Mouse (Mus musculus): ENCODE data around the gene Shld1. TPM values are rescaled to one million over a fixed set of nuclear protein-coding genes. Genes with fewer than 3 reads are reported as not detected.

Gene Shld1
- polyA plus RNA-seq, 1 experiment from 2014 or later, result 23.3 TPM

DNA sequence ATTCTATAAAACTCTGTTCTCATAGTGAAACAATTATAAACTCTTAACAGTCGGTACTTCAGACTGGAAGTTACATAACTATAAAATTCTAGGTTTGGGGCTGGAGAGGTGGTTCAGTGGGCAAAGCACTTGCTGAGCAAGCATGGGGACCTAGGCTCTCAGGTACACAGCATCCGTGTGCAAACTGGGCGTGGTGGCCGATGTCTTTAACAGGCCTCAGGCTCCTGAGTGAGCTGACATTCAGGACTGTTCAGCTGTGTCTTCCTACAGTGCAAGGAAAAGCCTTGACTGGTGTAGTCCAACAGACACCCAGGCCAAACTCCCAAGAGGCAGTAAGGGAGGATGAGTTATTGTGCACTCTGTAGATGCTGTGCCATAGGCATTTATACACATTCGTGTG is 10.5 kb downstream of the Shld1 start:
- H3K27me3 ChIP-seq (ENCODE audit: control insufficient read depth, insufficient read depth, low read length), result no peaks in the 10 kb centered on the region
- DNase-seq (no peak), ATAC-seq (ENCODE audit: low FRiP score, low TSS enrichment) (no peak)
- H3K4me1 ChIP-seq (ENCODE audit: control insufficient read depth, insufficient read depth, low read length), result no peaks in the 10 kb centered on the region
- H3K4me3 ChIP-seq (replicated peaks; ENCODE audit: low read depth, low read length), result no peak overlapping the region
- no peak overlapping the region for H3K4me2 ChIP-seq (ENCODE audit: low read length)
- no peak overlapping the region for H3K27ac ChIP-seq (replicated peaks; ENCODE audit: low read depth, low read length)
- no peaks in the 10 kb centered on the region for H3K9me3 ChIP-seq (ENCODE audit: control insufficient read depth, low read length)
- 0 out of 2 replicates have a peak, but pooled peaks cover 10% of the 10 kb centered on the region for H3K36me3 ChIP-seq (ENCODE audit: control insufficient read depth, insufficient read depth, low read length)
- 82% methylated on average over 5 of the region's 5 CpGs for WGBS
- H3K9ac ChIP-seq (replicated peaks; ENCODE audit: low read length), result no peak overlapping the region

DNA sequence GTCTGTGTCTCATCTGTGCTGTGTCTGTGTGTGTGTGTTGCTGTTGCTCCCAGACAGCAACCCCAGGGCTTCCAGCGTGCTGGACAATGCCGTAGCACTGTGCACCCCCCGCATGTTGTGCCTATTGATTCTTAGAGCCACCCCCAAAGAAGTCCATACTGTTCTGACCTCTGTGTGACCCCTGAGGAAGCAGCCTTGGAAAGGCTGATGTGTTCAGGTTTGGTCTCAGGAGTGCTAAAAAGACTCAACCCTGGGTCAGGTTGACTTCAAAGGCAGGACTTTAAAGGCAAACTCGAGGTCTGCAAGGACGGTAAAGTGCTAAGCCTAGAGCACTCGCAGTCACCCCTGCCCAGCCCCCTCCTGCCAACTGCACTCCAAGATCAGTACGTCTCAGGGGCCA is 11.0 kb downstream of the Shld1 start:
- Histone ChIP-seq H3K9ac (replicated peaks; ENCODE audit: low read length) (no peak overlapping the region), H3K9me3 (ENCODE audit: control insufficient read depth, low read length) (no peaks in the 10 kb centered on the region), H3K27me3 (ENCODE audit: control insufficient read depth, insufficient read depth, low read length) (no peaks in the 10 kb centered on the region), H3K4me3 (replicated peaks; ENCODE audit: low read depth, low read length) (no peak overlapping the region), H3K4me1 (ENCODE audit: control insufficient read depth, insufficient read depth, low read length) (no peaks in the 10 kb centered on the region), H3K27ac (replicated peaks; ENCODE audit: low read depth, low read length) (no peak overlapping the region), H3K4me2 (ENCODE audit: low read length) (no peak overlapping the region), H3K36me3 (ENCODE audit: control insufficient read depth, insufficient read depth, low read length) (0 out of 2 replicates have a peak, but pooled peaks cover 10% of the 10 kb centered on the region)
- 81% methylated on average over 7 of the region's 7 CpGs for WGBS
- no peak for DNase-seq
- no peak for ATAC-seq (ENCODE audit: low FRiP score, low TSS enrichment)

DNA sequence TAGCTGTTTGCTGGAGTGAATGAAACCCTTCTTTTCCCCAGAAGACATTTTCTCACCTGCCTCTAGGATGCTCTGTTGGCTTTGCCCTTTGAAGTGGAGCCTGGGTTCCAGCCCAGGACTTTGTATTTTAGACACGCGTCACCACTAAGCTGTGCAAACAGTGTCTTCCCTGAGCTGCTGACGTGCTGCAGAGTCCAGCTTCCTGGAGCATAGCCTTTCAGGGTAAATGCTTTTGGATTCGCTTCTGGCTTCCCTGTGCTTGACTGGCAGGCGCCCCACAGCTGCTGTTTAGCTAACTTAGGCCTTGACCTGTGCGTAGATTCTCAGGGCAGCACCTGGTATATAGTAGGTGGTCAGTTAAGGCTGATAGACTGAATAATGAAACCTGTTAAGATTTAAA is 11.7 kb downstream of the Shld1 start:
- no peak overlapping the region for H3K4me3 ChIP-seq (replicated peaks; ENCODE audit: low read depth, low read length)
- no peak overlapping the region for H3K4me2 ChIP-seq (ENCODE audit: low read length)
- H3K9me3 ChIP-seq (ENCODE audit: control insufficient read depth, low read length), result no peaks in the 10 kb centered on the region
- no peak overlapping the region for H3K9ac ChIP-seq (replicated peaks; ENCODE audit: low read length)
- DNase-seq (no peak), ATAC-seq (ENCODE audit: low FRiP score, low TSS enrichment) (no peak)
- H3K27me3 ChIP-seq (ENCODE audit: control insufficient read depth, insufficient read depth, low read length), result no peaks in the 10 kb centered on the region
- no peak overlapping the region for H3K27ac ChIP-seq (replicated peaks; ENCODE audit: low read depth, low read length)
- H3K36me3 ChIP-seq (ENCODE audit: control insufficient read depth, insufficient read depth, low read length), result 0 out of 2 replicates have a peak, but pooled peaks cover 10% of the 10 kb centered on the region
- no peaks in the 10 kb centered on the region for H3K4me1 ChIP-seq (ENCODE audit: control insufficient read depth, insufficient read depth, low read length)
- 64% methylated on average over 6 of the region's 6 CpGs for WGBS

- Histone ChIP-seq H3K4me1 (ENCODE audit: control insufficient read depth, insufficient read depth, low read length) (no peaks in the 10 kb centered on the region), H3K9ac (replicated peaks; ENCODE audit: low read length) (no peak overlapping the region), H3K4me3 (replicated peaks; ENCODE audit: low read depth, low read length) (no peak overlapping the region), H3K4me2 (ENCODE audit: low read length) (no peak overlapping the region), H3K27me3 (ENCODE audit: control insufficient read depth, insufficient read depth, low read length) (no peaks in the 10 kb centered on the region), H3K36me3 (ENCODE audit: control insufficient read depth, insufficient read depth, low read length) (no peaks in the 10 kb centered on the region), H3K27ac (replicated peaks; ENCODE audit: low read depth, low read length) (no peak overlapping the region), H3K9me3 (ENCODE audit: control insufficient read depth, low read length) (no peaks in the 10 kb centered on the region)
- 96% methylated on average over 4 of the region's 4 CpGs for WGBS
- DNase-seq (no peak), ATAC-seq (ENCODE audit: low FRiP score, low TSS enrichment) (no peak)
These were observed 14.2 kb downstream of the Shld1 start for GRCm38 (mm10) chr2:132700921-132701320.

GRCm38 (mm10) chr2:132701451-132701886 is 14.7 kb downstream of the Shld1 start:
- no peak overlapping the region for H3K27ac ChIP-seq (replicated peaks; ENCODE audit: low read depth, low read length)
- H3K36me3 ChIP-seq (ENCODE audit: control insufficient read depth, insufficient read depth, low read length), result no peaks in the 10 kb centered on the region
- no peaks in the 10 kb centered on the region for H3K4me1 ChIP-seq (ENCODE audit: control insufficient read depth, insufficient read depth, low read length)
- H3K27me3 ChIP-seq (ENCODE audit: control insufficient read depth, insufficient read depth, low read length), result no peaks in the 10 kb centered on the region
- no peak overlapping the region for H3K9ac ChIP-seq (replicated peaks; ENCODE audit: low read length)
- ATAC-seq (ENCODE audit: low FRiP score, low TSS enrichment), result peak; percentile 65; the same call in 1 of the 2 replicates
- peak; percentile 81 for DNase-seq
- H3K4me2 ChIP-seq (ENCODE audit: low read length), result no peak overlapping the region
- H3K4me3 ChIP-seq (replicated peaks; ENCODE audit: low read depth, low read length), result no peak overlapping the region
- H3K9me3 ChIP-seq (ENCODE audit: control insufficient read depth, low read length), result no peaks in the 10 kb centered on the region
- 13% methylated on average over 7 of the region's 7 CpGs for WGBS

DNA sequence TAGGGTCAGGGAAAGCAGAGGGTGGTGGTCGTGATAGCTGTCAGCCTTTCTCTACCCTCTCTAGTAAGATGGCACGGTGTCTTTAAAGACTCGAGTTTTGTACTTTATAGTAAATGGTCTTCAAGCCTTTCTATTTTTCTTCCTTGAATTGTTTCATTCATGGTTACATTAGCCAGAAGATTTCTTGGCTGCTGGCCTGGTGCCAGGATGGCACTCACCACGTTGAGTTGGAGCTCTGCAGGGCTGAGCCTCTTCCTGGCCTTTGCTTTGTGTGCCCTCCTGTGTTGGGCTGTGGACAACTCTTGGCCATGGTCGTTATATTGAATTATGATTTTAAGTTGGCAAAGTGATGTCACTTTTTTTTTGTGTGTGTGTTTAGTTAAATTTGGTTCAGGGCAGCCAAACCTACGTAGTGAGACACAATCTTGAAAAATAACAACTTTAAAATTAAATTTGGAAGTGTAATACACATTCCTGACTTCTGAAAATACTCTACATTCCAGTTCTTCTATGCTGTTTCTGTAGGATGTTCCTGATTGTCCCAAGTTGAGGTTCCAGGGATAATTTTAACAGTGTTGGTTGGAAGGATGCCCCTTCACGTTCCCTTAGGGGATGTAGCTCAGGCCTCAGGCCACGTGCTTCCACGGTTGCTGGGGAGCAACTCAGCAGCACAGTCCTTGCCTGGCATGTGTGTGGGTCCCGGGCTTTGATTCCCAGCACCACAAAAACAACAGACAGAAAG is 18.7 kb downstream of the Shld1 start:
- H3K9ac ChIP-seq (replicated peaks; ENCODE audit: low read length), result no peak overlapping the region
- no peaks in the 10 kb centered on the region for H3K36me3 ChIP-seq (ENCODE audit: control insufficient read depth, insufficient read depth, low read length)
- 83% methylated on average over 10 of the region's 10 CpGs for WGBS
- H3K4me2 ChIP-seq (ENCODE audit: low read length), result no peak overlapping the region
- no peak overlapping the region for H3K4me3 ChIP-seq (replicated peaks; ENCODE audit: low read depth, low read length)
- H3K27ac ChIP-seq (replicated peaks; ENCODE audit: low read depth, low read length), result no peak overlapping the region
- no peaks in the 10 kb centered on the region for H3K27me3 ChIP-seq (ENCODE audit: control insufficient read depth, insufficient read depth, low read length)
- ATAC-seq (ENCODE audit: low FRiP score, low TSS enrichment) (no peak), DNase-seq (no peak)
- H3K4me1 ChIP-seq (ENCODE audit: control insufficient read depth, insufficient read depth, low read length), result no peaks in the 10 kb centered on the region
- no peaks in the 10 kb centered on the region for H3K9me3 ChIP-seq (ENCODE audit: control insufficient read depth, low read length)

DNA sequence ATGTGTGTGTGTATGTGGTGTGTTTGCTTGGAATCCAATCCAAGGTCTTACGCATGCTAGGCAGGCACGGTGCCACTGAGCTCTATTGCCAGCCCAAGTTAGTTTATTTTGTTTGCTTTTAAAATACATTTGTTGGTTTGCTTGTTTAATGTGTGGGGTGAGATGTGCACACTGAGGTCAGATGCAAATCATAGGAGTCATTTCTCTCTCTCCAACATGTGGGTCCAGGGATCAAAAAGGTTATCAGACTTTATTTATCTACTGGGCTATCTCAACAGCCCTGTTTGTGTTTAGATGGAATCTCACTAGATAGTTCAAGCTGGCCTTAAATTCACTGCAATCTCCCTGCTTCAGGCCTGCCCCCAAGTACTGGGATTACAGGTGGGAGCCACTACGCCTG is 19.6 kb downstream of the Shld1 start:
- no peak for ATAC-seq (ENCODE audit: low FRiP score, low TSS enrichment)
- 91% methylated on average over 3 of the region's 3 CpGs for WGBS
- DNase-seq, result no peak

GRCm38 (mm10) chr2:132710488-132710887 is 23.8 kb downstream of the Shld1 start:
- no peak overlapping the region for H3K4me2 ChIP-seq (ENCODE audit: low read length)
- H3K9me3 ChIP-seq (ENCODE audit: control insufficient read depth, low read length), result no peaks in the 10 kb centered on the region
- H3K4me1 ChIP-seq (ENCODE audit: control insufficient read depth, insufficient read depth, low read length), result peaks cover 6% of the 10 kb centered on the region
- H3K27me3 ChIP-seq (ENCODE audit: control insufficient read depth, insufficient read depth, low read length), result no peaks in the 10 kb centered on the region
- WGBS, result 71% methylated on average over 2 of the region's 2 CpGs
- DNase-seq (no peak), ATAC-seq (ENCODE audit: low FRiP score, low TSS enrichment) (no peak)
- no peaks in the 10 kb centered on the region; the same call in 1 of the 2 replicates for H3K36me3 ChIP-seq (ENCODE audit: control insufficient read depth, insufficient read depth, low read length)
- no peak overlapping the region for H3K9ac ChIP-seq (replicated peaks; ENCODE audit: low read length)
- H3K4me3 ChIP-seq (replicated peaks; ENCODE audit: low read depth, low read length), result no peak overlapping the region
- H3K27ac ChIP-seq (replicated peaks; ENCODE audit: low read depth, low read length), result no peak overlapping the region

More for the DNA sequence above, 19.6 kb downstream of the Shld1 start:
- Histone ChIP-seq H3K27ac (replicated peaks; ENCODE audit: low read depth, low read length) (no peak overlapping the region), H3K27me3 (ENCODE audit: control insufficient read depth, insufficient read depth, low read length) (no peaks in the 10 kb centered on the region), H3K9ac (replicated peaks; ENCODE audit: low read length) (no peak overlapping the region), H3K36me3 (ENCODE audit: control insufficient read depth, insufficient read depth, low read length) (no peaks in the 10 kb centered on the region), H3K4me2 (ENCODE audit: low read length) (no peak overlapping the region), H3K9me3 (ENCODE audit: control insufficient read depth, low read length) (no peaks in the 10 kb centered on the region), H3K4me1 (ENCODE audit: control insufficient read depth, insufficient read depth, low read length) (no peaks in the 10 kb centered on the region), H3K4me3 (replicated peaks; ENCODE audit: low read depth, low read length) (no peak overlapping the region)

DNA sequence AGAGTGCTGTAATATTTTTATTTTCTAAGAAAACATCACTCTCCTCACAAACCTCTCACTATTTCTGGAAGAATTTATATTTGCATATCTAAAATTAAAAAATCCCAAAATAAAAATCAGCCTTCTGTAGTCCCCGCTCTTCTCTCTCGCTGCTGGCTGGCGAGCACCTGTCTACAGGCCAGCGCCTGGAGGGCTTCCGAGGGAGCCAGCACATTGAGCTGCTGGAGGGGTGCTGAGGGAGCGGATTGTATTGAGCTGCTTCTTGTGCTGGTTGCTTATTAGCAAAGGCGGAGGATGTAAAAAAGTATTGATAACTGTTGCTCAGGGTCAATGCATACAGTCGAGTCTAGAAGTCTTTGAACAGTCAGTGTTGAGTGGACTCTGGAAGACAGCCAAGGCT is 25.3 kb downstream of the Shld1 start:
- Histone ChIP-seq H3K4me3 (replicated peaks; ENCODE audit: low read depth, low read length) (no peak overlapping the region), H3K4me2 (ENCODE audit: low read length) (no peak overlapping the region), H3K27me3 (ENCODE audit: control insufficient read depth, insufficient read depth, low read length) (no peaks in the 10 kb centered on the region), H3K36me3 (ENCODE audit: control insufficient read depth, insufficient read depth, low read length) (no peaks in the 10 kb centered on the region; the same call in 1 of the 2 replicates), H3K9ac (replicated peaks; ENCODE audit: low read length) (no peak overlapping the region), H3K4me1 (ENCODE audit: control insufficient read depth, insufficient read depth, low read length) (peaks cover 12% of the 10 kb centered on the region), H3K27ac (replicated peaks; ENCODE audit: low read depth, low read length) (no peak overlapping the region), H3K9me3 (ENCODE audit: control insufficient read depth, low read length) (no peaks in the 10 kb centered on the region)
- DNase-seq (no peak), ATAC-seq (ENCODE audit: low FRiP score, low TSS enrichment) (no peak)
- 86% methylated on average over 8 of the region's 8 CpGs for WGBS
